Mouse (Mus musculus) megakaryocyte, embryonic 14.5 days (primary cell): ENCODE results near the gene Gm3839.

Experiments used
- FLI1 ChIP-seq: IDR thresholded peaks from 2 replicates; pipeline ENCODE4 v1.6.1; 2012; ENCODE audit warnings: low read length, inconsistent platforms, mixed read lengths
- GATA1 ChIP-seq: IDR thresholded peaks from 3 replicates; pipeline ENCODE4 v1.6.1; 2012; ENCODE audit warnings: mixed read lengths, low read length, inconsistent platforms, borderline replicate concordance

GRCm38 (mm10) chr14:11405661-11406060 lies 49.1 kb upstream of the Gm3839 start:
- TF ChIP-seq GATA1: no peak
- TF ChIP-seq FLI1: no peak
